Mouse (Mus musculus): ENCODE results near the gene Nfam1. TPM values are rescaled to one million over a fixed set of nuclear protein-coding genes. Genes with fewer than 3 reads are reported as not detected.

Gene Nfam1
- polyA plus RNA-seq, 1 experiment from 2014 or later = 2.2 TPM

DNA sequence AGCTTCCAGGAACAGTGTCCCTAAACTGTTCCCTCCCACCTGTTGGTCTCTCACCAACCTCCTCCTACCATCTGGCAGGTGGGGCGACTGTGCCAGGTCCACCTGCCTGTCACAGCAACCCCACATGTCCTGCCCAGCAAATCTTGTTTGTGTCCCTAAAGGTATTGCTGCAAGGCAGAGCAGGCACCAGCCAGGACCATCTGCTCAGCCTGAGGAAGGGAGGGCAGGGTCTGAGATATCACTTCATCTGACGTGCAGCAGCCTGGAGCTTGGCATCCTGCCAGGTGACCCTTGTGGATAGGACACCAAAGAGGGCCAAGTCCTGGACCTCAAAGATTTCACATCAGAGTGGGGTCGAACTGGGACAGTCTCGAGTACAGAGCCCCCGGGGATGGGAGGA is 85.7 kb downstream of the Nfam1 start:
- no peak overlapping the region for H3K4me3 ChIP-seq
- H3K27ac ChIP-seq = no peak overlapping the region
- H3K4me1 ChIP-seq (replicated peaks) = peaks cover 81% of the 10 kb centered on the region
- H3K36me3 ChIP-seq = no peaks in the 10 kb centered on the region
- peaks cover 86% of the 10 kb centered on the region for H3K27me3 ChIP-seq
- WGBS = 58% methylated on average over 5 of the region's 5 CpGs
- H3K9ac ChIP-seq = 0 out of 2 replicates have a peak overlapping the region, but pooled peaks have one; percentile 6
- ATAC-seq (ENCODE audit: low FRiP score) = no peak
- H3K9me3 ChIP-seq = no peaks in the 10 kb centered on the region
- no peak overlapping the region for H3K4me2 ChIP-seq

DNA sequence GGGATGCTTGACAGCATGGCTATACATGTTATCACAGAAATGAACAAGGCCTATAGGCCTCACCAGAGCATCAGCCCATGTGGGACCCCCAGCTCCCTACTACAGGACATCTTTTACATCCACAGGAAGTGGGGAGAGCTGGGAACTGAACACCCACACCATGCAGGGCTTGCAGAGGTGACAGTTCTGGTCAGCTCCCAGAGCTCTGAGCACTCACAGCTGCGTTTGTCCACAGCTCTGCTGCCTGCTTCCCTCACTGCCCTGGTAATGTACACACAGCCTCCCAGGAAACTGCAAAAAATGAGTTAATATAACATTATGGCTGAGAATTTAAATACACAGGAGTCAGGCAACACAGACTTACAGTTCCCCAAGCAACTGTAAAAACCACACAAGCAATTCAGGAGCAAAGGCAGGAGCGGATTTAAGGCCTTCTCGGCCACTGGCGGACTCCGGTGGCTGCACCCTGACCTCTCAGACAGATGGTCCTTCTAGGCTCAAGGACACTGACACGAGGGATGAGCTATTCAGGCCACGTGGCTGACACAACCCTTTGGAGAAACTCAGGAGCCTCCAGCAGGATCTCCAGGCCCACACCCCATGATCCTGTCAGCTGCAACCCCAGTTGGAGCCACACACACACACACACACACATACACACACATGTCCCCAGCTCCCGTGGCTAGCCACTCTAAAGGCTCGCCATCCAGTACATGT is 88.5 kb downstream of the Nfam1 start:
- Histone ChIP-seq H3K9me3 (no peaks in the 10 kb centered on the region), H3K9ac (no peak overlapping the region), H3K4me3 (no peak overlapping the region), H3K4me2 (no peak overlapping the region), H3K27ac (no peak overlapping the region), H3K4me1 (replicated peaks) (peaks cover 81% of the 10 kb centered on the region), H3K27me3 (peaks cover 70% of the 10 kb centered on the region), H3K36me3 (no peaks in the 10 kb centered on the region)
- ATAC-seq (ENCODE audit: low FRiP score) = no peak
- 80% methylated on average over 9 of the region's 9 CpGs for WGBS

Small RNA genes lying within 50 kb of the gene (microRNA-seq; reads per million reads assigned to microRNA genes)
- gene Mir3080 = 14.7 reads per million, percentile 26 among the genes with 10 or more reads in this experiment

Other genes with a start within 250 kb of the Nfam1 start
- gene Cyp2d26, start 239.0 kb downstream of the Nfam1 start, polyA plus RNA-seq (2015; fragmentation: Nextera tagmentation; extraction: Ambion mirVana) = not detected in 2 replicates
- gene Tcf20, start 45.4 kb downstream of the Nfam1 start, polyA plus RNA-seq (2015; fragmentation: Nextera tagmentation; extraction: Ambion mirVana) = 11.8 and 12.6 TPM in 2 replicates
- gene Serhl, start 56.2 kb upstream of the Nfam1 start, polyA plus RNA-seq (2015; fragmentation: Nextera tagmentation; extraction: Ambion mirVana) = 30.8 and 32.4 TPM in 2 replicates
- gene Rrp7a, start 89.5 kb upstream of the Nfam1 start, polyA plus RNA-seq (2015; fragmentation: Nextera tagmentation; extraction: Ambion mirVana) = 72.7 and 74.8 TPM in 2 replicates
- gene Poldip3, start 116.1 kb upstream of the Nfam1 start, polyA plus RNA-seq (2015; fragmentation: Nextera tagmentation; extraction: Ambion mirVana) = 144 and 146 TPM in 2 replicates
- 117 and 134 TPM in 2 replicates for gene Cyb5r3, start 139.3 kb upstream of the Nfam1 start, polyA plus RNA-seq (2015; fragmentation: Nextera tagmentation; extraction: Ambion mirVana)
- gene A4galt, start 218.5 kb upstream of the Nfam1 start, polyA plus RNA-seq (2015; fragmentation: Nextera tagmentation; extraction: Ambion mirVana) = 3.0 and 4.4 TPM in 2 replicates

Measured in hindbrain, embryonic 13.5 days (tissue).